Mouse (Mus musculus) urinary bladder, adult 2 months (tissue): ENCODE results near the gene St8sia1. TPM values are rescaled to one million over a fixed set of nuclear protein-coding genes. Genes with fewer than 3 reads are reported as not detected.

Source experiments
- DNase-seq: peaks from one replicate; pipeline ENCODE4 v3.0.0; 2022; ENCODE audit warnings: low spot score
- polyA plus RNA-seq: library from polyadenylated mRNA; depleted of rRNA; stranded (reverse); fragments of >200 nt; gene quantifications from 2 replicates; pipeline ENCODE4 v1.2.3, GENCODE M21; 2012

St8sia1 gene
- polyA plus RNA-seq, 1 experiment = 0.07 TPM

DNA sequence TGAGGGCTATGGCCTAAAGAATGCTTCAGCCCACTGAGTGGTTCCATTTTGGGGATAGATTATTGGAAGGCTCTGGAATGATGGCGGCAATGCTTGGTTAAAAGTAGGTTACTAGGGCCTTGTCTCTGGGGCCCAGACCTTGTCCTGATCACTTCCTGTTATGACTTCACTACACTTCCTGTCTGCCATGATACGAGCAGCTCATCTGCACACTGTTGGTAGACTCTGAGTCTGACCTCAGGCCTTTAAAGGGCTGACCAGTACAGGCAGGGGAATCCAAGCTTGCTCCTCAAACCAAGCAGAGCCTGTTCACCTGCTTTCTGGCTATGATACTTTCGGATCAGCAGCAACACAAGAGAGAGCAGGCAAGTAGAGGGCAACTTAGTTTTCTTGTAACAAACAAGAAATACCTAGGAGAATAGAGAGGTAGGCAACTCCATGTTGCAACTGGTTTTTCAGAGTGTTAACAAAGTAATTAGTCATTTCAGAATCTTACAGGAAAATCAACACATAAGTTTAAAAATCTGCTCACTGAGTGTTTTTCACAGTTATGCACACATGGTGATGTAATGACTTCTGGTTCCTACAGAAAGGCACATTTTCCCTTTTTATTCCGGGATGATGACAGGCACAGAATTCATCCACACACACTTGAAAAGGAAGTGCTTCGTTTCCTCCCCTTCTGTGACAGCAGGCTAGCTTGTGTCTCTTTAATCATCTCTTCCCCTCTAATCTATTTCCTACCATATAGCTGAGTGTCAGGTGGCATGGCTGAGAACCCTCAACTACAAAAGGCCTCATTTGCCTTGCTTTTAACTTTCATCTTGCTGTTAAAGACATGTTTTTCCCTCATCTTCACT is 55.1 kb downstream of the St8sia1 start:
- no peak for DNase-seq

DNA sequence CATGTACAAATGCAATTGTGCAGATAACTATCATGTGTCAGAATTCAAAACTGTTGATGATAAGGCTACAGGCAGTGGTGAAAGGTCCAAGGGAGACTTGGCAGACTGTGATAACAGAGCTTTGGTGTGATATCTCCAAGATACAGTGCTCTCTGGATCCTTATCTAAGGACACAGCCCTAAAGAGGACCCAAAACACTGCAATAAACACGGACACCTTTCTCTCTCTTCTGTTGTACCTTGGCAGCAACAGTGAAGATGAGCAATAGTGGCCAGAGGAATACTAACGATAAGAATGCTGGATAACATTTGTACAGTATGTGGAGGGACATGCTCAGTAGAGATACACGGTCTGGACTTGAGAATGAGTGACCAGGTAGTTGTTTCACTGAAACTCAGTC is 55.8 kb downstream of the St8sia1 start:
- no peak for DNase-seq

DNA sequence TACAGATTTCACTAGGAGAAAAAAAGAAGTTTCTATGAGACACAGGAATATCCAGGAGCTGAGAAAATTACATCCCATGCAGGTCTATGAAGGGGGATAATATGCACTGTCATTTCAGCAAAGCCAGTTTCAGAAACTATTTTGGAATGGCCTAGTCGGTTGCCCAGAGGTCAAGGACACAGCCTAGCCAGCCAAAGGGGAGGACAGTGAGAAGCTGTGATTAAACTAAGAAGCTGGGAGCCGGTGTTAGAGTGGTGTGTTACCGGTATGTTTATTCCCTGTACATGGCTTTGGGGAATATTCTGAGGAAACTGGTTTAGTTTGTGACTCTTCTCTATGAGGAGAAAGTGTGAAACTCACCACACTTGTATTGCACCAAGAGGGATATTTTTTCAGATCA is 68.9 kb downstream of the St8sia1 start:
- DNase-seq = no peak

DNA sequence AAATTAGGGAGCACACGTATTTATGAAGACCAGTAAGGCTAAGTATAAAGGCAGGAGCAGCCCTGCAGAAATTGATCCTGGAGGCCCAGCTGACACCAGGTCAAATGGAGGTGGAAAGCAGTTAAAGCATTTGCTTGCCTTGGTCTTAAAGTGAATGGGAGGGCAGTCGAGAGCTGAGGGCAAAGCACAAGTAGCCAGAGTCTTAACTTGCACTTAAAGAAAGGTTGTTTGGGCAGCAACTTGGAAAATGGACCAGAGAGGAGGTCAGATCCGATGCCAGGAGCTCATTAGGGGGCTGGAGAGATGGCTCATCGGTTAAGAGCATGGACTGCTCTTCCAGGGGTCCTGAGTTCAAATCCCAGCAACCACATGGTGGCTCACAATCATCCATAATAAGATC is 70.5 kb downstream of the St8sia1 start:
- DNase-seq = no peak

DNA sequence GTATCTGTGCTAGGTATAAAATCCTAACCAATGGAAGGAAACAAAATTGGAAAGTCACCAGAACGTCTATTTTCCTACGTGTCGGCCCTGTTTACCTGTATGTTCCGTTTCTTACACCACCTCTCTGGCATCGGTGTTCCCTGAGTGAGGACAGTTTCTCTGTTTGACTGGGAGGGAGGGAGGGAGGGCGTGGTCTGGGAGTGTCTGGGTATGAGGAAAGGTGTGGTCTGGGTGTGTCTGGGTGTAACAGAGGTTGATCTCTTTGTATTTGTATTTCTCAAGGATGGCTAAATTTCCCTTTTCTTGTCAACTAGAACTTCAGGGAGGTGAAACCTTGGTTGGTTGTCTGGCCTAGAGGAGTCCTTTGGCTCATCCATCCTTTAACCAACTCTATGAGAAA is 73.9 kb downstream of the St8sia1 start:
- no peak for DNase-seq

DNA sequence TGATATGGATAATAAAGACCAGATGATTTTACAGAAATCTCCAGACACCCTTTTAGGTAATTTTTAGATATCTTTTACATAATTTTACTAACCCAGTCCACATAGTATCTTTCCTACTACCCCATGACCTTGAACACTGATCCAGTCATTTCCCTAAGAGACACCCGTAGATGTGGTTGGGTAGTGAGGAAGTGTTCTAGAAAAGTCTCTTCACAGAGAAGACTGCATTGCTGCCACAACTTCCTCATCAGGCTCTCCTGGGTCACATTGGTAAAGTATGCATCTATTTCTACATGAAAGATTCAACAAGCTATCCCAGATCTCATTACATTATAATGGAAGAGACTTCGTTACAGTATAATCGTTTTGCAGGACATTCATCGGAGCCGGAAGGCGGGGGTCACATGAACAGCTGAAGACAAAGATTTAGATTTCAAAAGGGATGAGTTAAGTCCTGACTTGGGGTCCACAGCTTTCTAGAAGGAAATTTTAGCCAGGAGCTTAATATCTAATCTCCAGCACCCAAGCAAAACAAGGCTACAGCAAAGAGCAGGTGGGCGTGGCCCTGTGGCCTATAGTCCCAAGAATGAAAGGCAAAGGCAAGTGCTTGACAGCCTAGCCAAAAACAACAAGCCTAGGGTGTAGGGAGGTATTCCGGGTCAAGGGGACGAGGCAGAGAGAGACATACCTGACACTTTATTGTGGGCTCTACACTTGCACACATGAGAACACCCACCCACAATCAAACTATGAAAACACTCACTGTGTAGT is 75.1 kb downstream of the St8sia1 start:
- DNase-seq = no peak

DNA sequence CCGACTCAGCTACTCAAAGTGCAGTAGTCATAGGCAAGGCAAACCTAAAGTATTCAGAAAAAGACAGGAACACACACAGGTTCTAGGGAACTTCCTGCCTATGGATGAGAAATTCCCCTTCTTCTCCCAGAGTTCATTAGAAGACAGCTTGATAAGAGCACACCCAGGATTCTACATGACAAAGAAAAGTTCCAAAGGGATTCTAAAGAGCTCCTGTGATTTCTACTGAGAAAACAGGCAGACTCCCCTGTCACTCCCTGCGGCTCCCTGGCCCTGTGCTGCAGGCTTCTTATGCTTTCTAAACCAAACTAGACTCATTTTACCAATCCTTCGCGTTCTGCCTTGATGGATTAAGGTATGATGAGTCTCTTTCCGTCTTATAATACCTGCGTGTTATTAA is 75.9 kb downstream of the St8sia1 start:
- DNase-seq = no peak

DNA sequence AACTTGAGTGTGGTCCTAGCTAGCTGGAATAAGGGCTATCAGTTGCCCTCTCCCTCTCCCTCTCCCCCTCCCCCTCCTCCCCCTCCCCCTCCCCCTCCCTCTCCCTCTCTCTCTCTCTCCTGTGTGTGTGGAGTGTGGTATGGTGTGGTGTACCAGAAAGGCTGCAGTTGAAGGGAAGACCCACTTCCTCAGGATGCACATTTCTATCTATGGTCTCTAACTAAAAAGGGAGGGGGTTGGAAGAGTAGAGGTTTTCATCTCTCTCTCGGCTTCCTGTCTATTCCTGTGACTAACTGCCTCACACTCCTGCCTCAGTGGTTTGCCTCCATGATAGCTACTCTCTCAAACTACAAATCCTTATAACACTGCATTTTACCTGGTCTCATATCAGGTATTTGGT is 76.9 kb downstream of the St8sia1 start:
- no peak for DNase-seq

DNA sequence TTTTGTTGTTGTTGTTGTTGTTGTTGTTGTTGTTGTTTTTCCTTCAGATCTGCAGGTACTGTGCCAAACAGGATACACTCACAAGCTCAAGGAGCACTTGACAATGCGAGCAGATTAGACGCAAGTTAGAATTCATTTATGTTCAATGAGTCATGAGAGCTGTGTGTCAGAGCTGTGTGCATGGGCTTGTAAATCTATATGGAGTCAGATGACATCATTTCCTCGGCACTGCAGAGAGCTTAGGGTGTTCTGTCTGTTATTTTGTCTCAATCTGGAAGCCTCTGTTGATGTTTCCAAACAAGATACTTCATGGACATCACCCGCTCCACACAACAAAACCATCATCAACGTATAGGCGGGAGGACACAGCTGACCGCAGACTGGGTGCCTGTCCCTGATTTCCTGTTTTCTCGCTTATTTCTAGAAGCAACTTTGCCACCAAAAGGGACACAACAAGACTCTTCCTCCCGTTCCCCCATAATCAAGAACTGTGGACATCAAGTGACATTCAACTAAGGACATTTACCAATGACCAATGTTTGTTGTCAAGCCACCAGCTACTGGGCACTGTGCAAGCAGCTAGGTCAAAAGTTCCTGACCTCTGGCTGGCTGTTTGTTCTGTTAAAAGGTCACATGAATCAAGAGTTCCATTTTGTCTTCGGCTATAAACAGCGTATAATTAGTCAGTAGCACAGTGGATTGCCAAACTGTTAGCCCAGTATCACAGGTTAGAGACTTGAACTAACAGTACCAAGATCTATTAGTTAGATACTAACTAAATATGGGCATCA is 78.7 kb downstream of the St8sia1 start:
- DNase-seq = no peak

DNA sequence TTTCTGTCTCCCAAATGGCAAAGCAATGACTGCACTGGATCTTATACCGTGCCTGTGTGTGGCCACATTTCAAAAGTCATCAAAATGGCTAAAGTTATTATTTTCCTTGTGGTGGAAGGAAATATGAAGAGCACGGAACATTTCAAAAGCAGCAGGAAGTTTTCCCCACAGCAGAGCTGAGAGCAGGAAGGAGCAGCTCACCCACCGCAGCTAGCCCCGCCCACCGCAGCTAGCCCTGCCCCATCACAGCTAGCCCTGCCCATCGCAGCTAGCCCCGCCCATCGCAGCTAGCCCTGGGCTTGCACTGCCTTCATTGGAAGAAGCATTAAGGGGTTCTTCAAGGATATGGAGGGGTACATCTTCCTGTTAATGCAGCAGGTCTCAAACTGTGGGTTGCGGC is 80.1 kb downstream of the St8sia1 start:
- DNase-seq = no peak

DNA sequence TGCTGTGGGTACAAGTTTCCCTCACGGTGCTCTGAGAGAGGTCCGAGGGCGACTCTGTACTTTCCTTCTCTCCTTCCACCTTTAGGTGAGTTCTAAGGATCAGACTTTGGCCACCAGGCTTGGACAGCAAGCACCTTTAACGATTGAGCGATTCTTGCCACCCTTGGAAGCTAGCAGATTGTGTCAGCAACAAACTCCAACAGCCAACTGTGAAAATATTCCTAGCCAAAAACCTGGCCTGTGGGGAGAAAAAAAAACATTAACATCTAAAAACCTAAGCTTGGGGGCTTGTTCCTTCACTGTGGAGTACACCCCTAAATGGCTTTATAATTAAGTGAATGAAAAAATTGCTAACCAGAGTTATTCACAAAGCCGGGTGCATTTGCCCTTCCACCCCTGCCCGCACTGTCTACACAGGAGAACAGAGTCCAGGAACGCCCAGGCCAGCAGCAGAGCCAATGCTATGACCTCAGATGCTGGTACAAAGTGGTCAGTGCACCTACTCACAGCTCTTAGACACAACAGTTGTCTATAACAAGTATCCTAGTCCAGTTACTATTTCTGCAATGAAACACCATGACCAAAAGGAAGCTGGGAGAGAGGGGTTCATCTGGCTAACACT is 83.3 kb downstream of the St8sia1 start:
- DNase-seq = no peak

DNA sequence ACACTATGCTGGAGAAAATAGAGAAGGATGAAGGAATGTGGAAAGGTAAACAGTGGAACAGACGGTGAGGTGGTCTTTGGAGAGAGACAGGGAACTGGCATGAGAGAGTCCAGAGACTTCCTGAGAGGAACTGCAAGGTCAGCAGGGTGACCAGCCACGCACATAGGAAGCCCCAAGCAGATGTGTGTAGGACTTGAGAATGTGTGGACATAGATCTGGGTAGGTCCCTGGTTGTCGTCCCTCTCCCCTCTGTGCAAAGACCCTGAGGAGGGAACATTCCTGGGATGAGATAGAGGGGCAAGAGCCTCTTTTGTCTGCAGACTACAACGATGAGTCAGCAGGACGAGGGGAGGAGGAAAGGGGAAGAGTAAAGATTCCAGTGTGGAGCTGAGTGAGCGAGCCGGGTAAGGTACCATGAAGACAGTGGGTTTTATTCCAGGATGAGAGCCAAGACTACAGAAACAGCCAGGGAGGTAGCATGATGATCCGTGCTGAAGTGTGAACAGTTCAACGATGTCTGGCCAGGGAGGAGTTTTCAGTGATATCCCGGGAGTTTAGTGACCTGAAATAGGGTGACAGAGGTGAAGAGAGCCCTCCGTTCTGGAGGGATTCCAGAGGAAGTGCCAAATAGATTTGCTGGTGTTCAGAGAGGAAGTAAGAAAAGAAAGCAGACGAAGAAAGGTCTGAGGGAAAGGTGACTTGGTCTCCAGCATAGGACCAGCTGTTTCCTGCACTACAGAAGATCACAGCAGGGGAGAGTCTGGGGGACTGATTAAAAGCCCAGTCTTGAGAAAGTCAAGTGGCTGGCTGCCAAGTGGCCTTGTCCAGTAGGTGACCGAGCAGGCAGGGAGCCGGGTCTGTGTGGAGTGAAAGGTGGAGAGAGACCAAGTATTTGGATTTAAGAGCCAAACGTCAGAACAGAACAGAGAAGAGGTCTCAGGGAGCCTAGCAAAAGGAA is 85.2 kb downstream of the St8sia1 start:
- DNase-seq = no peak

DNA sequence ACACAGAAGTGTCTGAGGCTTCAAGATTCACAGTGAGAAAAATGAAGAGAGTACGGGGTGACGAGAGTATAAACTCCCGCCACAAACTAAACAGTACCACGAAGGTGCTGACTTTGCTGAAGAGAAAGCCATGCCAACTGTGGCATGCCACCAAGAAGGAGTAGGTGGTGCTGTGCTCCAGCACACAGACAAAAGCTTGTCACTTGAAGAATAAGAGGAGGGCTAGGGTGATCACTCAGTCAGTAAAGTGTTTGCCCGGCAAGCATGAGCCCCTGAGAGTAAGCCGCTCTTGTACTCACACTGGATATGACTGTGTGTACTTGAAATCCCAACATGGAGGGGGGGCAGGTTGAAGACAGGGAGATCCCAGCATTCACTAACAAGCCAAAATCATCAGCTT is 87.0 kb downstream of the St8sia1 start:
- DNase-seq = no peak

DNA sequence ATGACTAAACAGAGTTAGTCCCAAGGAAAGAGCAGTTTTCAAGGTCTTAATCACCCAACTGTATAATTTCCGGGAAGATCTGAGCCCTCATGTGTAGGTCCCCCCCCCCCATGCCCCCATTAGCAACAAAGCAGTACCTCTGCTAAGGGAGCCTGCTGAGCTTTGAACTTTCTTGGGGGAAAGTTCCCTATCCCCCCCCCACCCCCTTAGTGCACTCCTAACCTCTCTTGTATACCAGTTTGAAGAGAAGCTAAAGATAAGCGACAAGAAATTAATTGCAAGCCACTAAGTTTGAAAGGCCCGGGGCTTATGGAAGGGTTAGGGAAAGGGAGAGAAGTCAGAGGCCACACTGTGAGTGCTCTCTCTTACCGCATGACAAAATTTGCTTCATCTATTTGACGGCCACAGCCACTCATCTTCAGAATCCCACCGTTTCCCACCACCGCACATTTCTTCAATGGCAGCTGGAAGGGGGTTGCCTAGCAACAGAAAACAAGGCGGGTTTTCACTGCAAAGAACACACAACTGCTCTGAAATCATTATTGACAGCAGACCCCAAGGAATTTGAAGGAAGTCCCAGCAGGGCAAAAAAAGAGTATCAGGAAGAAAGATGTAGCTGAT is 87.9 kb downstream of the St8sia1 start:
- no peak for DNase-seq

DNA sequence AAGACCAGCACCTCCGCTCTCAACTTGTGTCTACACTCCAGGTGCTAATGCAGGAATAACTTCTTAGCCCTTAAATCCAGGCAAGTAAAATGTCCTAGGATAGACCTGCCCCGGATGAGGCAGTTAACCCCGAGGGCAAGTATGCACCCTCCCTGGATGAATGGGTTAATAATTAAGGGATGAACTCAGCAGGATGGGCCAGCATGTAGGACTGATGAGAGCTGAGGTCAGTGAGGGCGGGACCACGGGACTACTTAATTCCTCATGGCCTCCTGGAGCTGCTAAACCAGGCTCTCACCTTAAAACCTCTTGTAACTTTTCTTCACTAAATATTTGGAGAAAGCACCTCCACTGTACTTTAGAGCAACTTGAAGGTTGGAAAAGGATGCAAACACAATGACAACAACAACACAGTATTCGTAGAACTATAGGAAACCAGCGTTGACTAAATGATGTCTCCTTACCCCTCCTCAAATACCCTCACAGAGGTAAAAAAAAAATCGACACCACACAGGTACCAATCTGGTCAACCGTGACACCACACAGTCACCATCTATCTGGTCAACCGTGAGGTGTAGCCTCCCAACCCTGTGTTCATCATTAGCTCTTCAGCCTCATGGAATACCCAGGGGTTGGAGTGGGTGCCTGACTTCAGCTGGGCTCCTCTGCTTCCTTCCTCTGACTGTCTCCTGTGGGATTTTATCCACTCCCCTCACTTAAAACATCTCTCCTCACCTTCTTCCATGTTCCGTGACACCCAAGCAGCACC is 90.3 kb downstream of the St8sia1 start:
- no peak for DNase-seq

DNA sequence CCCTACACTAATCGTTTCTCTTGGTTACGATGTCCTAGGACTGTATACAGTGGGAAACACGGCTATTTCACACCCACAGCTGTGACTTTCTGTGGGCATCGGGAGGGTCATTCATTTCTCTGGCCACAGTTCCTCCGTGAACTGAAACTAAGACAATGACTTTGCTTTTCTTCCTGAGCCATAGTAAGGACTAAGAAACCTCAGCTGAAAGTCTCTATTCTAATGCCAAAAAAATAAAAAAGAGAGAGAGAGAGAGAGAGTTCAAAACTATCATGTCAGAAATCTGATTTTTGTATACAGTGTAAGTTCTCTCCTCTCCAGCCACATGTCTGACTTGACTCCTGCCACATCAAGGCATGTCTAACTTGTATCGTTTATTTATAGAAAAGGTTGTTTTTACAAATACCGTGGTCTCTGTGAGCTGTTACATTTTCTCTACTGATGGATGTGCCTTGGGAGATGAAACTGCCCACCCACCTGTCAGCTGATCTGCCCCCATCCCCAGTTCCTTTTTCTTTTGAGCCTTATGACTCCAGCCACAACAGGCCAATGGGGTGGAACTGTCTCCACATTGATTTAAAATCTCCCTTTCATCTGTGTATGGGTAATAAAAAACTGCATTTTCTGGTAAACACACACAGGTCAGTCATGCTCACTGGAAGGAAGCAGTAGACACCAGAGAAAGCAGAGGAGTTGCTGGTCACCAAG is 94.4 kb downstream of the St8sia1 start:
- DNase-seq = no peak

DNA sequence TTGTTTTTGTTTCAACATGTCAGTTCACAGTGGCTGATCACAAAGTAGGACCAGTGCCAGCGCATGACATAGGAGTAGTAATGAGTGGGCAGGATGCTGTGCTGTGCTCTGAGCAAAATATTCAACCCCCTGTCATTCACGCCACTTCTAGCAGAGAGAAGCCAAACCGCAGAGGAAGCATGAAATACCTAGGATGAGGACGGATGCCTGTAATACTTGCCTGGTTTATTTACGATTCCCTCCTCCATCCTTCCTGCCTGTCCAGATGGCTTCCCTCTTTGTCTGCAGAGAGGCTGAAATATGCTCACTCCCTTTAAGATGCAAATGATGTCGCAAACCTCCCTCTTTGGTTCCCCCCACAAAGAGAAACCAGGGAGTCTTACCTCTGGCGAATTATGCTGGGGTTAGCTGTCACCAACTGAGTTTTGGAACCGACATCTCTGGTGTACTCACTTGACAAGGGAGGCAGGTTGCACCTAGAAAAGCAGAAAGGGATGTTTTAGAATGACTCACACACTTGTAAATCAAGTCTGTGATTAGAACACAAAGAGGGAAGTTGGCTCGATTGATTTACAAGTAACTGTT is 96.7 kb downstream of the St8sia1 start:
- no peak for DNase-seq

DNA sequence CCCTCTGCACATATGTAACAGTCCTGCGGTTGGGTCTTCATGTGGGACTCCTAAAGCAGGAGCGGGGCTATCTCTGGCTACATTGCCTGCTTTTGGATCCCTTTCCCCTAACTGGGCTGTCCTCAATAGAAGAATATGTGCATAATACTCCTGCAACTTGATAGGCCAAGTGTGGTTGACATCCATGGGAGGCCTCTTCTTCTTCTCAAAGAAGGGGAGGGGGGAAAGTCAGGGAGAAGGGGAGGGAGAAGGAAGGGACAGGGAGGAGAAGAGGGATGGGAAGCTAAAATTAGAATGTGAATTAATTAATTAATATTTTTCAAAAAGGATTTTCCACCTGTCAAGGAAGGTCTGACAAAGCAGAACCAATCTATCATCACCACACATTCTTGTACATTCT is 97.2 kb downstream of the St8sia1 start:
- DNase-seq = no peak

DNA sequence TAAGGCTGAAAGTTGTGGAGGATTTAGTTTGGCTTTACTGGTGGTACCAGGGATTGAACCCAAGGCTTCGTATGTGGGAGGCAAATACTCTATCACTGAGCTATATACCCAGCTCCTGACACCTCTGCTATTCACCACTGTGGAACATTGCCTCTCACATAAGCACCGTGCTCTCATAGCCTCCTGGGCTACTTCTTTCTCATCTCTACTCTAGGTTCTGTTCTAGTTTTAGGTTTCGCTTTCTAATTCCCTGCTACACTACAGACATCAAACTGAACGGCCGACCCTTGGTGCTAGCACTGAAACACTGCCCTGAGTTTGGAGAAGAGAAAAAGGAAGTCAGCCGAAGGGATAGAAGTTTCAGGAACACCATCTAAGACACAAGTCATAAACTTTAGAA is 99.1 kb downstream of the St8sia1 start:
- DNase-seq = no peak
